Mouse (Mus musculus): ENCODE measurements at regions not wholly inside any gene's neighbourhood (a gene's known extent, or its start where the extent isn't known, plus 50 kb on each side); places are given as distances from the start of the nearest gene placed in this dataset.

DNA sequence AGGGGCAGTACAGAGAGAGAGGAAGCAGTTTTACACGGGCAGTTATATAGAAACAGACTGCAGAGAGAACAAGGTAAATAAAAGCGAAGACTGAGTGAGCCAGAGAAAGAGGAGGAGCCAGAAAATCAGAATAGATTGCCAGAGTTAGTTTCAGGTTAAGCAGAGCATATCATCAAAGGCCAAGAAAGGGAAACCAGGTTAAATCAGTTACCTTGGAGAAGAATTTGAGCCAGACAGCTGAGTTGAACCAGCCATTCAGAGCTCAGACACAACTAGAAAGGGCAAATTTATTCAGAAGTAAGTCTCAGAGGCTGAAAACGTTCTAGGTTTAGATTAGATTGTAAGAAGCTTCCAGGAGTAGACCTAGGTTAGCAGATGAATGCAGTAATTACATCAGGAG lies 858.6 kb downstream of the Adgrl3 start:
- no peaks in the 10 kb centered on the region for H3K4me1 ChIP-seq (ENCODE audit: control insufficient read depth, insufficient read depth)
- no peak overlapping the region for H3K4me3 ChIP-seq (ENCODE audit: low read depth, low read length)
- H3K27me3 ChIP-seq (ENCODE audit: control insufficient read depth, insufficient read depth, low read length), result no peaks in the 10 kb centered on the region
- ATAC-seq (ENCODE audit: insufficient read depth, low read depth) (no peak), DNase-seq (ENCODE audit: low spot score) (no peak)
- H3K9me3 ChIP-seq (replicated peaks; ENCODE audit: control insufficient read depth, low read length), result no peaks in the 10 kb centered on the region
- no peak overlapping the region for H3K27ac ChIP-seq (ENCODE audit: low read depth)
- no peaks in the 10 kb centered on the region for H3K36me3 ChIP-seq (replicated peaks; ENCODE audit: control insufficient read depth, insufficient read depth, low read length)
- no peak for TF ChIP-seq EP300 (IDR thresholded peaks at IDR 0.05; ENCODE audit: low read depth)
- no peak for TF ChIP-seq CTCF (IDR thresholded peaks at IDR 0.05; ENCODE audit: low read depth)
- H3K4me2 ChIP-seq (ENCODE audit: low read depth, low read length), result no peak overlapping the region
- no peak overlapping the region for H3K9ac ChIP-seq (replicated peaks; ENCODE audit: low read depth, low read length)
- WGBS, result 63% methylated on average over 3 of the region's 3 CpGs

DNA sequence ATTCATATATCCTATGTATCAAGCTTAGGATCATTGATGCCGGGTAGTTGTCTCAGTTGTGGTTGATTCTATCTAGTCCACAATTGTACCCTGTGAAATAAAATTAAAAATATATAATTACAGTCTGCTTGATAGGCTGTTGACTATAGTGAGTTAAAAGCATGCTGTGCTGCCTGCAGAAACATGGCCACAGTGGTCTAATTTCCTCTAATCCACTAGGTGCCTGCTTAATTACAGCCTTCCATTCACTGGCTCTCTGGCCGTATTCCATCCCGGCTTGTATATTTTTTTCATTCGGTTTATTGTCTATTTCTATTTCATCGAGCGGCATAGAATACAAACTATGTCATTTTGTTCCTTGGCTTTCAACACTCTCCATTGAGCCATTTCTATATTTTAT lies 873.4 kb downstream of the Adgrl3 start:
- H3K9ac ChIP-seq (replicated peaks; ENCODE audit: low read depth, low read length), result no peak overlapping the region
- TF ChIP-seq EP300 (IDR thresholded peaks at IDR 0.05; ENCODE audit: low read depth) (no peak), CTCF (IDR thresholded peaks at IDR 0.05; ENCODE audit: low read depth) (no peak)
- WGBS, result 76% methylated on average over 6 of the region's 6 CpGs

DNA sequence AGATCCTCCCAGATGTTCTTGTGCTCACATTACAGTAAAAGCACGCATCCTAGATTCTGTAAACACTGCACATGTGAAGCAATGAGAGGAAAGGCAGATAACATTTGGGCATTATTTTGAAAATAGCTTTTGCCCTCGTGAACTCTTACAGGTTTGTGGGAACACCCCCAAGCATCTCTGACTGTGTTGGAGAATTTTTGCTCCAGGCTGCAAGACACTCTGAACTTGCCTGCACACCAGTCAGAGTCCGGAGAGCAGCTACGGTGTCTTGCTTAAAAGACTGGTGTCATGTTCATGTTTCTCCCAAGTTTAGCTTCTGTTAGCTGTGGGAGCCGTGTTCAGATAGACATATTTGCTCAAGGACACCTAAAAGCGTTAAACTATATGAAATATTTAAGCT lies 889.4 kb downstream of the Adgrl3 start:
- H3K4me1 ChIP-seq (ENCODE audit: control insufficient read depth, insufficient read depth), result no peaks in the 10 kb centered on the region
- no peak overlapping the region for H3K4me2 ChIP-seq (ENCODE audit: low read depth, low read length)
- H3K27me3 ChIP-seq (ENCODE audit: control insufficient read depth, insufficient read depth, low read length), result no peaks in the 10 kb centered on the region
- DNase-seq (ENCODE audit: low spot score), result no peak
- H3K9me3 ChIP-seq (replicated peaks; ENCODE audit: control insufficient read depth, low read length), result no peaks in the 10 kb centered on the region
- H3K36me3 ChIP-seq (replicated peaks; ENCODE audit: control insufficient read depth, insufficient read depth, low read length), result no peaks in the 10 kb centered on the region
- no peak overlapping the region for H3K9ac ChIP-seq (replicated peaks; ENCODE audit: low read depth, low read length)
- no peak for ATAC-seq (ENCODE audit: insufficient read depth, low read depth)
- WGBS, result 65% methylated on average over 6 of the region's 6 CpGs
- H3K27ac ChIP-seq (ENCODE audit: low read depth), result no peak overlapping the region
- H3K4me3 ChIP-seq (ENCODE audit: low read depth, low read length), result no peak overlapping the region
- no peak for TF ChIP-seq CTCF (IDR thresholded peaks at IDR 0.05; ENCODE audit: low read depth)
- no peak for TF ChIP-seq EP300 (IDR thresholded peaks at IDR 0.05; ENCODE audit: low read depth)

More for the DNA sequence above, 873.4 kb downstream of the Adgrl3 start:
- Histone ChIP-seq H3K36me3 (replicated peaks; ENCODE audit: control insufficient read depth, insufficient read depth, low read length) (no peaks in the 10 kb centered on the region), H3K4me1 (ENCODE audit: control insufficient read depth, insufficient read depth) (no peaks in the 10 kb centered on the region), H3K9me3 (replicated peaks; ENCODE audit: control insufficient read depth, low read length) (no peaks in the 10 kb centered on the region), H3K27ac (ENCODE audit: low read depth) (no peak overlapping the region), H3K27me3 (ENCODE audit: control insufficient read depth, insufficient read depth, low read length) (no peaks in the 10 kb centered on the region), H3K4me3 (ENCODE audit: low read depth, low read length) (no peak overlapping the region), H3K4me2 (ENCODE audit: low read depth, low read length) (no peak overlapping the region)
- DNase-seq (ENCODE audit: low spot score) (no peak), ATAC-seq (ENCODE audit: insufficient read depth, low read depth) (no peak)

DNA sequence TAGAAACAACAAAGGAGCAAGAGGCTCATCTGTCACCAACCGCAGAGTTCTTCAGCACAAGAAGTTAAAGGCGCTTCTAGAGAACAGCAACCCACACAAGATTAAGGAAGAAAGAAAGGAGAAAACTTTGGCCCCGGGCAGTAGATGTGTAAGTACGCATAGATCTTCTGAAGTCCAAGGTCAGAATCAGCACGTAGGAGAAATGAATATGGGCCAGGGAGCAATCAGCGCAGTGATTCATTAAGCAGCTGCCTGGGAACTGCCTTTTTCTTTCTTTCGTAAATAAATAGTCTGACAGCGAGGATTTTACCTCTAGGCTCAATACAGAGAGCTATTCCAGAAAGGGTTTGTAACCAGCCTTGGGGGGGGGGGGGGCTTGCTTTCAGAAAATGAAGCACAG lies 890.0 kb downstream of the Adgrl3 start:
- ATAC-seq (ENCODE audit: insufficient read depth, low read depth), result no peak
- 63% methylated on average over 8 of the region's 8 CpGs for WGBS

DNA sequence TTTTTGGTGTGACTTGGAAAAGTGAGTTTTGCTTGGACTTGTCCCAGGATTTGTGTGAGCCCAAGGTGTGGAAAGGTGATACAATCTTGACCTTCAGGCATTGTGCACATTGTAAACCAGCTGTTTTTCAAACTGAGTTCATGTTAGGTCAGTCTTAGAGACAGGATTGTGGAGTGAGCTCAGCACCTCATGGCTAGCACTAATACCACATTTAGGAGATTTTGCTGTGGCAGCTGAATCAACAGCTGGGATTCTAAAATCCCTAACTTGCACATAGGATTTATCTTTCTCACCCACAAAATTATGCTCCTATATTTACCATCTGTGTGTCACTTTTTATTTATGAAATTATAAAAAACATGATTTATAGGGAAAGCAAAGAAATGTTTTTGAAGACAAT lies 896.7 kb downstream of the Adgrl3 start:
- H3K27ac ChIP-seq (ENCODE audit: low read depth), result no peak overlapping the region
- H3K4me3 ChIP-seq (ENCODE audit: low read depth, low read length), result no peak overlapping the region
- TF ChIP-seq CTCF (IDR thresholded peaks at IDR 0.05; ENCODE audit: low read depth) (no peak), EP300 (IDR thresholded peaks at IDR 0.05; ENCODE audit: low read depth) (no peak)
- no peaks in the 10 kb centered on the region for H3K4me1 ChIP-seq (ENCODE audit: control insufficient read depth, insufficient read depth)
- DNase-seq (ENCODE audit: low spot score) (no peak), ATAC-seq (ENCODE audit: insufficient read depth, low read depth) (no peak)
- no peak overlapping the region for H3K9ac ChIP-seq (replicated peaks; ENCODE audit: low read depth, low read length)
- H3K27me3 ChIP-seq (ENCODE audit: control insufficient read depth, insufficient read depth, low read length), result no peaks in the 10 kb centered on the region
- no peaks in the 10 kb centered on the region for H3K9me3 ChIP-seq (replicated peaks; ENCODE audit: control insufficient read depth, low read length)
- no peak overlapping the region for H3K4me2 ChIP-seq (ENCODE audit: low read depth, low read length)
- H3K36me3 ChIP-seq (replicated peaks; ENCODE audit: control insufficient read depth, insufficient read depth, low read length), result no peaks in the 10 kb centered on the region

More for the DNA sequence above, 890.0 kb downstream of the Adgrl3 start:
- TF ChIP-seq EP300 (IDR thresholded peaks at IDR 0.05; ENCODE audit: low read depth) (no peak), CTCF (IDR thresholded peaks at IDR 0.05; ENCODE audit: low read depth) (no peak)
- Histone ChIP-seq H3K36me3 (replicated peaks; ENCODE audit: control insufficient read depth, insufficient read depth, low read length) (no peaks in the 10 kb centered on the region), H3K9ac (replicated peaks; ENCODE audit: low read depth, low read length) (no peak overlapping the region), H3K9me3 (replicated peaks; ENCODE audit: control insufficient read depth, low read length) (no peaks in the 10 kb centered on the region), H3K27me3 (ENCODE audit: control insufficient read depth, insufficient read depth, low read length) (no peaks in the 10 kb centered on the region), H3K27ac (ENCODE audit: low read depth) (no peak overlapping the region), H3K4me2 (ENCODE audit: low read depth, low read length) (no peak overlapping the region), H3K4me3 (ENCODE audit: low read depth, low read length) (no peak overlapping the region), H3K4me1 (ENCODE audit: control insufficient read depth, insufficient read depth) (no peaks in the 10 kb centered on the region)
- DNase-seq (ENCODE audit: low spot score), result no peak

DNA sequence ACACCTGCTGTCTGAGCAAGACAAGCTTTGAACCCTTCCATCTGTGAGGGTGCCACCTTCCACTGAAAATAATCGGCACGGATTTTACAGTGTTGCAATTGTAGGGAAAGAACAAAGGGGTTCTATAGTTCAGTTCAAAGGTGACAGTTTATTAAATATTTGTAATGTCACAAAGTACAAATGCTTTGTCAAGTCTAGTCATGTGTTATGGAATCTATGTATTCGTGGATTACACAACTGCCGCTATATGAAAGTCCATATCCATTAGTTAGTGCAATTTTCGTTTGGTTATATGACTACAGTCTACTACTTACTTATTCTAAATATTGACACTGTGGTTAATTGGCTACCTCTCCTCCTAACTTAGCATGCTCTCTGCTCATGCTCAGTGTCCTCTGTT lies 920.9 kb downstream of the Adgrl3 start:
- ATAC-seq (ENCODE audit: insufficient read depth, low read depth), result no peak
- H3K4me1 ChIP-seq (ENCODE audit: control insufficient read depth, insufficient read depth), result no peaks in the 10 kb centered on the region
- no peaks in the 10 kb centered on the region for H3K9me3 ChIP-seq (replicated peaks; ENCODE audit: control insufficient read depth, low read length)
- H3K4me3 ChIP-seq (ENCODE audit: low read depth, low read length), result no peak overlapping the region
- H3K4me2 ChIP-seq (ENCODE audit: low read depth, low read length), result no peak overlapping the region
- no peak for TF ChIP-seq EP300 (IDR thresholded peaks at IDR 0.05; ENCODE audit: low read depth)
- no peak for TF ChIP-seq CTCF (IDR thresholded peaks at IDR 0.05; ENCODE audit: low read depth)
- DNase-seq (ENCODE audit: low spot score), result no peak
- no peaks in the 10 kb centered on the region for H3K36me3 ChIP-seq (replicated peaks; ENCODE audit: control insufficient read depth, insufficient read depth, low read length)
- no peak overlapping the region for H3K27ac ChIP-seq (ENCODE audit: low read depth)
- 87% methylated on average over 5 of the region's 5 CpGs for WGBS
- no peaks in the 10 kb centered on the region for H3K27me3 ChIP-seq (ENCODE audit: control insufficient read depth, insufficient read depth, low read length)
- H3K9ac ChIP-seq (replicated peaks; ENCODE audit: low read depth, low read length), result no peak overlapping the region
